Mouse (Mus musculus) neural tube, embryonic 15.5 days (tissue): ENCODE data around the gene Kcp. TPM values are rescaled to one million over a fixed set of nuclear protein-coding genes. Genes with fewer than 3 reads are reported as not detected.

Experiments
- ATAC-seq: fragments of 200-750 bp; cut with Nextera tagmentation; 2 replicates; pipeline ENCODE4 v1.8.0; 2017; ENCODE audit warnings: mild to moderate bottlenecking, moderate TSS enrichment, moderate library complexity; ENCODE audit not compliant: low FRiP score
- H3K27ac ChIP-seq: fragments of 300-500 bp; sonication (generic); replicated peaks from 2 replicates; pipeline ENCODE4 v1.5.1; 2015; ENCODE audit warnings: mild to moderate bottlenecking, inconsistent platforms
- H3K27me3 ChIP-seq: fragments of 300-500 bp; sonication (generic); replicated peaks from 2 replicates; pipeline ENCODE4 v1.6.1; 2015; ENCODE audit warnings: inconsistent platforms
- H3K36me3 ChIP-seq: fragments of 300-500 bp; sonication (generic); 2 replicates; pipeline ENCODE4 v1.6.1; 2015; ENCODE audit warnings: inconsistent platforms
- H3K4me1 ChIP-seq: fragments of 300-500 bp; sonication (generic); 2 replicates; pipeline ENCODE4 v1.6.1; 2015; ENCODE audit warnings: inconsistent platforms
- H3K4me2 ChIP-seq: fragments of 300-500 bp; sonication (generic); 2 replicates; pipeline ENCODE4 v1.6.1; 2015; ENCODE audit warnings: inconsistent platforms, mild to moderate bottlenecking, moderate library complexity
- H3K4me3 ChIP-seq: fragments of 300-500 bp; sonication (generic); replicated peaks from 2 replicates; pipeline ENCODE4 v1.5.1; 2015; ENCODE audit warnings: mild to moderate bottlenecking, inconsistent platforms
- H3K9ac ChIP-seq: fragments of 300-500 bp; sonication (generic); replicated peaks from 2 replicates; pipeline ENCODE4 v1.6.1; 2015; ENCODE audit warnings: mild to moderate bottlenecking, inconsistent platforms
- H3K9me3 ChIP-seq: fragments of 300-500 bp; sonication (generic); replicated peaks from 2 replicates; pipeline ENCODE4 v1.6.1; 2016; ENCODE audit warnings: inconsistent platforms
- WGBS: fragments of 180-500 bp; shearing (Covaris S2); methylation state at CpG from one replicate; pipeline ENCODE4 v1.1.7; 2015; ENCODE audit warnings: mixed read lengths; 5-methylcytosine and 5-hydroxymethylcytosine counted together
- polyA plus RNA-seq: library from polyadenylated mRNA; unstranded; fragments of >200 nt; fragmentation: Nextera tagmentation; extraction: Ambion mirVana; gene quantifications from 2 replicates; pipeline ENCODE4 v1.2.1, GENCODE M21; 2015

The Kcp gene
- polyA plus RNA-seq, 1 experiment from 2014 or later, result 21.5 TPM

DNA sequence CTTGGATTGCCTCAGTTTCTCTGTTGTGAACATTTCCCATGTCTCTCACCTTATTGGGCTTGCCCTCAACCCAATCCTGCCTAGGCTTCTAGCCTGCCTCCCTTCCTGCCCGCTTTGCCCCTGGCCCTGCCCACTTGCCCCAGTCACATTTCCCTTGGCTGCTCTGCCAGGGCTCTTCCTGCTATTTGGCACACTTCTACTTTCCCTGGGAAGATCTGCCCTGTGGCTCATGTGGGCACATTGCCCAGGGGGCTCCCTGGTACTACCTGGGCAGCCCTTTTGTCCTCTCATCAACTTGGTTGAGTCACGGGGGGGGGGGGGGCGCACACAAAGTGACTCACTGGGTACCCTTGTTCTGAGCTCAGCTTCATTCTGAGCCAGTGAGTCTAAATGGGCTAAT, 75.6 kb downstream of the Kcp start:
- Histone ChIP-seq H3K27me3 (peaks cover 53% of the 10 kb centered on the region), H3K9me3 (no peaks in the 10 kb centered on the region), H3K4me3 (no peak overlapping the region), H3K4me2 (no peak overlapping the region), H3K27ac (no peak overlapping the region), H3K36me3 (no peaks in the 10 kb centered on the region), H3K4me1 (peaks cover 49% of the 10 kb centered on the region), H3K9ac (no peak overlapping the region)
- WGBS, result 43% methylated on average over 3 of the region's 3 CpGs
- ATAC-seq, result no peak

GRCm38 (mm10) chr6:29431473-29431872, 76.3 kb downstream of the Kcp start:
- Histone ChIP-seq H3K4me1 (peaks cover 45% of the 10 kb centered on the region), H3K9ac (no peak overlapping the region), H3K27ac (no peak overlapping the region), H3K36me3 (no peaks in the 10 kb centered on the region), H3K9me3 (no peaks in the 10 kb centered on the region), H3K4me3 (no peak overlapping the region), H3K27me3 (peaks cover 53% of the 10 kb centered on the region), H3K4me2 (no peak overlapping the region)
- 36% methylated on average over 5 of the region's 5 CpGs for WGBS
- no peak for ATAC-seq

- Histone ChIP-seq H3K9ac (no peak overlapping the region), H3K4me3 (no peak overlapping the region), H3K27ac (no peak overlapping the region), H3K4me2 (no peak overlapping the region), H3K27me3 (peaks cover 50% of the 10 kb centered on the region), H3K4me1 (peaks cover 39% of the 10 kb centered on the region), H3K9me3 (no peaks in the 10 kb centered on the region), H3K36me3 (0 out of 2 replicates have a peak, but pooled peaks cover 4% of the 10 kb centered on the region)
- ATAC-seq, result no peak
- 48% methylated on average over 15 of the region's 15 CpGs for WGBS
Observed at GRCm38 (mm10) chr6:29430681-29431420, 76.9 kb downstream of the Kcp start.

- no peak overlapping the region for H3K9ac ChIP-seq
- H3K4me1 ChIP-seq, result peaks cover 16% of the 10 kb centered on the region
- H3K4me3 ChIP-seq, result no peak overlapping the region
- no peak for ATAC-seq
- 56% methylated on average over 4 of the region's 4 CpGs for WGBS
- no peak overlapping the region for H3K27ac ChIP-seq
- peaks cover 27% of the 10 kb centered on the region for H3K27me3 ChIP-seq
- no peak overlapping the region for H3K4me2 ChIP-seq
- no peaks in the 10 kb centered on the region for H3K9me3 ChIP-seq
- H3K36me3 ChIP-seq, result 0 out of 2 replicates have a peak, but pooled peaks cover 7% of the 10 kb centered on the region
Observed at GRCm38 (mm10) chr6:29428171-29428570, 79.6 kb downstream of the Kcp start.

- Histone ChIP-seq H3K36me3 (peaks cover 13% of the 10 kb centered on the region; the same call in 1 of the 2 replicates), H3K9ac (no peak overlapping the region), H3K4me3 (no peak overlapping the region), H3K4me1 (peaks cover 1% of the 10 kb centered on the region; the same call in 1 of the 2 replicates), H3K27ac (no peak overlapping the region), H3K27me3 (peaks cover 10% of the 10 kb centered on the region; the same call in 1 of the 2 replicates), H3K9me3 (no peaks in the 10 kb centered on the region), H3K4me2 (no peak overlapping the region)
- WGBS, result 75% methylated on average over 6 of the region's 6 CpGs
- ATAC-seq, result no peak
Observed at GRCm38 (mm10) chr6:29426331-29426730, 81.4 kb downstream of the Kcp start.

DNA sequence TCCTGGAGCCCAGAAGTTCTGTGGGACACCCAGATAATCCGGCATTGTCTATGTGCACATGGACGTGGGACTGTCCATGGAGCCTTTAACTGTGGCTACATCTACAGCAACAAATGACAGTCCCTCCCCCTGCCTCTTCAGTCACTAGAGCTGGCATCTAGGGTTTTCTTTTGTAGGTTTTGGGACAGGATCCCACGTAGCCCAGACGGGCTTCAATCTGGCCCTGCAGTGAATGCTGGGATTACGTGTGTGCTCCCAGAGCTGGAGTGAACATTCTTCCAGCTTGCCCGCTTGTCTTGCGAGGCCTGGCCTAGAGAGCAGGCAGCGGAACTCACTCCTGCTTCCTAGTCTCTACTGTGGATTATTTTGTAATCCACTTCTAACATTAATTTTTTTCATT, 82.6 kb downstream of the Kcp start:
- no peak for ATAC-seq
- H3K36me3 ChIP-seq, result peaks cover 16% of the 10 kb centered on the region; the same call in 1 of the 2 replicates
- no peaks in the 10 kb centered on the region for H3K4me1 ChIP-seq
- H3K9ac ChIP-seq, result no peak overlapping the region
- no peak overlapping the region for H3K27ac ChIP-seq
- no peak overlapping the region for H3K4me3 ChIP-seq
- WGBS, result 89% methylated on average over 8 of the region's 8 CpGs
- no peaks in the 10 kb centered on the region for H3K27me3 ChIP-seq
- H3K9me3 ChIP-seq, result no peaks in the 10 kb centered on the region
- H3K4me2 ChIP-seq, result no peak overlapping the region

Other genes with a start within 250 kb of the Kcp start
- gene Hilpda, start 235.5 kb downstream of the Kcp start, polyA plus RNA-seq, result 28.4 and 29.0 TPM in 2 replicates
- gene Fam71f2, start 228.4 kb downstream of the Kcp start, polyA plus RNA-seq, result 0.26 and 0.46 TPM in 2 replicates
- gene Fam71f1, start 188.8 kb downstream of the Kcp start, polyA plus RNA-seq, result 0.20 TPM in 1 of 2 replicates, not detected in the other
- gene Calu, start 159.9 kb downstream of the Kcp start, polyA plus RNA-seq, result 158 and 182 TPM in 2 replicates
- gene Opn1sw, start 119.5 kb downstream of the Kcp start, polyA plus RNA-seq, result 0.22 and 0.61 TPM in 2 replicates
- 49.2 and 53.6 TPM in 2 replicates for gene Ccdc136, start 111.6 kb downstream of the Kcp start, polyA plus RNA-seq
- 5.2 and 5.3 TPM in 2 replicates for gene Flnc, start 74.7 kb downstream of the Kcp start, polyA plus RNA-seq
- gene Atp6v1f, start 40.2 kb downstream of the Kcp start, polyA plus RNA-seq, result 347 and 386 TPM in 2 replicates
- 0.40 and 0.68 TPM in 2 replicates for gene Atp6v1fnb, start 36.5 kb downstream of the Kcp start, polyA plus RNA-seq
- gene Irf5, start 18.7 kb upstream of the Kcp start, polyA plus RNA-seq, result 2.7 and 4.9 TPM in 2 replicates
- 74.9 and 84.0 TPM in 2 replicates for gene Tnpo3, start 101.9 kb upstream of the Kcp start, polyA plus RNA-seq
- gene Tspan33, start 186.3 kb upstream of the Kcp start, polyA plus RNA-seq, result 11.0 and 12.9 TPM in 2 replicates
- gene Smo, start 227.6 kb upstream of the Kcp start, polyA plus RNA-seq, result 10.8 and 18.3 TPM in 2 replicates